In the genomic region with DNA sequence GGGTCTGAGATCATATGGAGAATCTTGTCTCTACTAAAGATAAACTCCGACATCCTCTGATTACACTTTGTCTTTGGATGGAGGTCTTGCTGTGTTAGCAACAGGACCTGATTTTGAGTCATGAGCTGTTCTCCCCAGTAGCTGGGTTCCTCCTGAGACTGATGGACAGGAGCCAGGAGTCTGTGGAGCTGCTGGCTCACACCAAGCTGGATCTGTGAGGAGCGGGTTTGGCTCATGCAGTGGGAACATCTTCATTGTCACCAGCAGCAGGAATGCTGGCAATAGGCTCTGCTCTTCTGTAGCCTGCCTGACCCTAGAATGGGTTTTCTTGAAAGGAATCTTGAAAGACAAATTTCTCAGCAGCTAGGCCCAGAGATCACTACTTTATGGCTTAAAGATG, we compare ENCODE assay signal across 19 mouse cellular contexts.
DNase-seq lines count a peak whose midpoint lies in the region; ATAC-seq lines count a peak whose summit lies in the region.
"Had no signal": no experiment of that assay in that cellular context is flagged by ENCODE, and none has a peak within 500 bp of the region (broad histone marks: within the 10 kb centered on the region; RNA-seq: fewer than 3 reads in every experiment).

No protein-coding gene starts in this region.

- peak; percentile 21 to 24 for DNase-seq in frontal cortex, postnatal 10 days (ENCODE audit: low spot score in 2 of 2)
- no peak for DNase-seq in frontal cortex, postnatal 14 days (ENCODE audit: low spot score in 2 of 2)
- DNase-seq in lung, postnatal 14 days, result peak; percentile 36
- no peak for DNase-seq in lung, adult 18-20 months
- peak; percentile 50 for DNase-seq in cerebellum, adult 9-10 months
- peak; percentile 33 for DNase-seq in skeletal muscle tissue, adult 2 months (ENCODE audit: low read depth, low spot score)
- no peak for DNase-seq in embryonic facial prominence, embryonic 10.5 days (ENCODE audit: low spot score)
- DNase-seq: embryo, embryonic 11 days; retina, postnatal 1 day had no signal

- WGBS in neural tube, embryonic 15.5 days, result 75% methylated on average over 2 of the region's 2 CpGs
- WGBS in embryonic facial prominence, embryonic 10.5 days, result 97% methylated on average over 2 of the region's 2 CpGs

- ATAC-seq in neural tube, embryonic 15.5 days (ENCODE audit: low FRiP score), result no peak
- ATAC-seq: Patski had no signal

- H3K27ac ChIP-seq in neural tube, embryonic 15.5 days (replicated peaks), result no peak overlapping the region
- H3K27ac ChIP-seq in embryonic facial prominence, embryonic 10.5 days (replicated peaks), result no peak overlapping the region
- H3K27ac ChIP-seq: heart, embryonic 13.5 days; kidney, embryonic 15.5 days; layer of hippocampus, adult 2 months; limb, embryonic 12.5 days; liver, embryonic 15.5 days; macrophage; neural tube, embryonic 13.5 days had no signal

- H3K27me3 ChIP-seq in neural tube, embryonic 15.5 days (replicated peaks), result no peaks in the 10 kb centered on the region
- no peaks in the 10 kb centered on the region for H3K27me3 ChIP-seq in embryonic facial prominence, embryonic 10.5 days (replicated peaks; ENCODE audit: low read depth, poor library complexity, severe bottlenecking)
- H3K27me3 ChIP-seq: heart, embryonic 13.5 days; kidney, embryonic 15.5 days; limb, embryonic 12.5 days; liver, embryonic 15.5 days; neural tube, embryonic 13.5 days; Patski had no signal

- no peaks in the 10 kb centered on the region for H3K36me3 ChIP-seq in neural tube, embryonic 15.5 days
- no peaks in the 10 kb centered on the region for H3K36me3 ChIP-seq in embryonic facial prominence, embryonic 10.5 days (replicated peaks)
- H3K36me3 ChIP-seq: heart, embryonic 13.5 days; kidney, embryonic 15.5 days; limb, embryonic 12.5 days; liver, embryonic 15.5 days; neural tube, embryonic 13.5 days had no signal

- H3K4me1 ChIP-seq in neural tube, embryonic 15.5 days, result no peaks in the 10 kb centered on the region
- H3K4me1 ChIP-seq in embryonic facial prominence, embryonic 10.5 days, result peaks cover 9% of the 10 kb centered on the region
- H3K4me1 ChIP-seq: kidney, embryonic 15.5 days; liver, embryonic 15.5 days; neural tube, embryonic 13.5 days had no signal

- H3K9me3 ChIP-seq in neural tube, embryonic 15.5 days (replicated peaks), result no peaks in the 10 kb centered on the region
- no peaks in the 10 kb centered on the region for H3K9me3 ChIP-seq in embryonic facial prominence, embryonic 10.5 days
- H3K9me3 ChIP-seq: heart, embryonic 13.5 days; kidney, embryonic 15.5 days; limb, embryonic 12.5 days; liver, embryonic 15.5 days; neural tube, embryonic 13.5 days had no signal

- H3K9ac ChIP-seq in neural tube, embryonic 15.5 days (replicated peaks), result no peak overlapping the region
- H3K9ac ChIP-seq: heart, embryonic 13.5 days; kidney, embryonic 15.5 days; limb, embryonic 12.5 days; liver, embryonic 15.5 days; neural tube, embryonic 13.5 days had no signal

- H3K4me2 ChIP-seq in neural tube, embryonic 15.5 days, result no peak overlapping the region
- H3K4me2 ChIP-seq: heart, embryonic 13.5 days; kidney, embryonic 15.5 days; limb, embryonic 12.5 days; liver, embryonic 15.5 days; neural tube, embryonic 13.5 days had no signal

- no peak overlapping the region for H3K4me3 ChIP-seq in neural tube, embryonic 15.5 days (replicated peaks)
- no peak overlapping the region for H3K4me3 ChIP-seq in embryonic facial prominence, embryonic 10.5 days
- H3K4me3 ChIP-seq: erythroblast, embryonic 14.5 days; heart, embryonic 13.5 days; kidney, embryonic 15.5 days; layer of hippocampus, adult 2 months; limb, embryonic 12.5 days; liver, embryonic 15.5 days; neural tube, embryonic 13.5 days had no signal

Comparison
In these comparisons a context has a peak if more than half of its experiments do, and no peak if none do; other contexts are left out.
1. DNase-seq: peak in frontal cortex, postnatal 10 days (2 of 2), lung, postnatal 14 days (single experiment), cerebellum, adult 9-10 months (single experiment) and skeletal muscle tissue, adult 2 months (single experiment); none in frontal cortex, postnatal 14 days (0 of 2), lung, adult 18-20 months (0 of 2) and embryonic facial prominence, embryonic 10.5 days (single experiment).